Mouse (Mus musculus): ENCODE data around the gene Nsd2.
A peak's percentile ranks its signal among the peaks of the same experiment; 100 is the strongest.
"Not testable (repeated sequence)": the region's sequence is repeated elsewhere in the genome, so short reads cannot be mapped to it uniquely, and the experiment has no call there.

The Nsd2 gene

GRCm38 (mm10) chr5:33851466-33851865 lies 30.9 kb downstream of the Nsd2 start:
- no peak for DNase-seq (ENCODE audit: low read depth, low spot score)

GRCm38 (mm10) chr5:33853086-33853485 lies 32.6 kb downstream of the Nsd2 start:
- DNase-seq (ENCODE audit: low read depth, low spot score): no peak

DNA sequence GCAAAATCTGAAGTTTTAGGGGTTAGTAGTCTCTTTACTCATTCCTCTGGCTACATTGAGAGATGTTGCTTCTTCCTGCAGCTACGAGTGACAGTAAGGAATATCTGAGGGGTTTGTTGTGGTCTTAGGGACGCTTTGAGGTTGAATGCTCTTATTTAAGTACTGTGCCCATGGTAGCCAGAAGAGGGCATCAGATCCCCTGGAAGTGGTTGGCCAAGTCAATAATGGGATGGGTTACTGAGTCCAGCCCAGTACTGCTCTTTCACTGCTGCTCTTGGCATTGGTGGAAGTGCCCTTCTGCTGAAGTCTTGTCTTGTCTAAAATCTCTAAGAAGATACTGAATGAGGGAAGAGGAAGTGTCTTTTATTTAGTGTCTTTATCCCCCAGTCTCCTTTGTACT lies 33.5 kb downstream of the Nsd2 start:
- DNase-seq (ENCODE audit: low read depth, low spot score): peak; percentile 17

DNA sequence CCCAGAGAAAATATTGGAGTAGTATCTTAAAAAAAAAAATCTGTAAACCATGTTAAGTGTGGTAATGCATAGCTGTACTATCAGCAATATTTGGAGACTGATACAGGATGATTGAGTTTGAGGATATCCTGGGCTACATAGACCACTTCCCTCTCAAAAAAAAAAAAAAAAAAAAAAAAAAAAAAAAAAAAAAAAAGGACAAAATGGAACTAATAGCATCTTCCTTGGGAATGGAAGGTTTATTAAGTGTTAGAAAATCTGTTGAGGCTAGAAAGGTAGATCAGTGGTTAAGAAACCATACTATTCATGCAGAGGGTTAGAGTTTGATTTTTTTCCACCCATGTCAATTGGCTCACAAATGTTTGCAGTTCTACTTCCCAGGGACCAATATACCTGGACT lies 37.2 kb downstream of the Nsd2 start:
- no peak for DNase-seq (ENCODE audit: low read depth, low spot score)

DNA sequence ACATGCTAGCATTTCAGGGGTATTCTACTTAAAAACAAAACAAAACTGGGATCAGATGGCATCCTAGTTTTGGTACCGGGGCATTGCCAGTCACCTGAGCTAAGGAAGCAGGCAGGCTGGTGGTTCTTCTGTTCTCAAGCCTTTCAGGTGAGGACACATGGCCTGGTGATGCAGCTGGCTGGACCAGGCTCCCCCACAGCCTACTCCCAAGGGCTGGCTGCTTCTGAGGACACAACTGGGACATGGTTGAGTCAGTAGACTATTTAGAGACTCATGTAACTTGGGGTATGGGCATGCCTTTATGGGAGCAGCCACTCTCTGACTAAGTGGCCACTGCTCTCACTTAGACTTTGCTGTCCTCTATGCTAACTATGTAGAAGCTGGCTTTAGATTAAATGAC lies 54.9 kb downstream of the Nsd2 start:
- no peak for DNase-seq (ENCODE audit: low read depth, low spot score)

GRCm38 (mm10) chr5:33881118-33881517 lies 60.6 kb downstream of the Nsd2 start:
- DNase-seq (ENCODE audit: low read depth, low spot score): no peak

GRCm38 (mm10) chr5:33893406-33893805 lies 72.9 kb downstream of the Nsd2 start:
- no peak for DNase-seq (ENCODE audit: low read depth, low spot score)

DNA sequence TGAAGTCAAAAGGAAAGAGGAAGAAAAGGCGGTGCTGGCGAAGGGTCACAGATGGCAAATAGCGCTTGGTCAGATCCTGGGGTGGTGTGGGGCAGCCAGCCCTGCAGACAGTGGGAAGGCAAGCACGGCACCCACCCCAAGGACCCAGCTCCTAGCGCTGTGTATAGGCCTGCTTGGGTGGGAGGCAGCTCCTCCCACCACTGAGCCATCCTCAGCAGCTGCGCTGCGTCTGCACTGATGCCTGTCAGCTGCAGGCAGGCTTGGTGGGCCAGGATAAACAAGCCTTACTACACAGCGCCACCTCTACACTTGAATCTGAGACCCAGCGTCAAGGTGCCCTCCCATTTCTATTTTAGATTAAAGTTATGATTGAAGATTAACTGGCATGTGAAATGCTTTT lies 74.6 kb downstream of the Nsd2 start:
- DNase-seq (ENCODE audit: low read depth, low spot score): no peak

DNA sequence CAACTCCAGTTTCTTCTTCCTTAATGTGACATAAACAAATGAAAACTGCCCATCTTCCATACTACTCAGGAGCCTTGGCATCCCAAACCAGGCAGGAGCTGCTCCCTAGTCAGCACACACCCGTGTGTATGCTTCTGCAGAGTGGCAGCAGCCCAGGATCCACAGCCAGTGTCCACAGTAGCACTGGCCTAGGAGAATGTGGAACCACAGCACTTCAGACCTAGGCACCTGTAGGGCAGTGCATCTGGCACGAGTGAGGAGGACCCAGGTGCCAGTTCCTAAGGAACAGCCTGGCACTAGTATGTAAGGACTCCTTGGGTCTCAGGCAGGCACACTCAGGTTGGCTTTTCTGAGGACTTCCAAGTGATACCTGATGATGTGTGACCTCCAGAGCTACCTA lies 76.6 kb downstream of the Nsd2 start:
- DNase-seq (ENCODE audit: low read depth, low spot score): no peak

- DNase-seq (ENCODE audit: low read depth, low spot score): no peak
Observed at GRCm38 (mm10) chr5:33898671-33899070, 78.1 kb downstream of the Nsd2 start.

GRCm38 (mm10) chr5:33899245-33899644 lies 78.7 kb downstream of the Nsd2 start:
- DNase-seq (ENCODE audit: low read depth, low spot score): no peak

DNA sequence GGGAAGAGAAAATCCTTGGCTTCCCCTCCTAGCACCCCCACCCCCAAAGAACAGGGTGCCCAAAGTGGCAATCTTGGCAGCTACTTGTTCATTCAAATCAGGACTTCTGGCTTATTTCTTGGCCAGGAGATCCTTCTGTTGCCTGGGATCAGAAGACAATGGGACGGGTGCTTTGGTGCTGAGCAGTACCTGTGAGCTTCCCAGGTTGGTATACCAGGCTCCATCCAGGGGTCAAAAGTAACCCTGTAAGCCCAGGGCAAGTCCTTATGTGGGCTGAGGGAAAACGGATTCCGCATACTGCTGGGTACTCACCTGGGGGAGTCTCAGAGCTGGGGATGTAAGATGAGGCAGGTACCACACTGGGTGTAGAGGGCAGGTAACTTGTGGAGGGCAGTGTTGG lies 79.6 kb downstream of the Nsd2 start:
- no peak for DNase-seq (ENCODE audit: low read depth, low spot score)

- no peak for DNase-seq (ENCODE audit: low read depth, low spot score)
Observed at GRCm38 (mm10) chr5:33900701-33901263, 80.3 kb downstream of the Nsd2 start.

GRCm38 (mm10) chr5:33901278-33901677 lies 80.8 kb downstream of the Nsd2 start:
- no peak for DNase-seq (ENCODE audit: low read depth, low spot score)

DNA sequence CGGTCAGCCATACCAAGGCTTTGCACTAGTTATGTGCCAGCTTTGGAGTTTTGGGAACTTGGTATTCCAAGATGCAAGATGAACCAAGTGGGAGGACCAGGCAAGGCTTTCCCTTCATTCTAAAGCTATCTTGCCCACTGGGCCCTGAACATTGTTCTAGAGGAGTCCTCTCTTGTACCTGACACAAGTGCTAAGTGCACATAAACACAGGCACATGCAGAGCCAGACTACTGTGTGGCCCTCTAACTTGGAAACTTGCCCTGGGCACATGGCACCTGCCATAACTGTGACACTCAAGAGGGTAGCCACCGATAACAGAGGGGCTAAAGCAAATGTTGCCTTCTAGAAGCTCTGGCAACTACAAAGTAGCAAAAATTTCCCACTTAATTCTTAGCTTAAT lies 82.2 kb downstream of the Nsd2 start:
- no peak for DNase-seq (ENCODE audit: low read depth, low spot score)

DNA sequence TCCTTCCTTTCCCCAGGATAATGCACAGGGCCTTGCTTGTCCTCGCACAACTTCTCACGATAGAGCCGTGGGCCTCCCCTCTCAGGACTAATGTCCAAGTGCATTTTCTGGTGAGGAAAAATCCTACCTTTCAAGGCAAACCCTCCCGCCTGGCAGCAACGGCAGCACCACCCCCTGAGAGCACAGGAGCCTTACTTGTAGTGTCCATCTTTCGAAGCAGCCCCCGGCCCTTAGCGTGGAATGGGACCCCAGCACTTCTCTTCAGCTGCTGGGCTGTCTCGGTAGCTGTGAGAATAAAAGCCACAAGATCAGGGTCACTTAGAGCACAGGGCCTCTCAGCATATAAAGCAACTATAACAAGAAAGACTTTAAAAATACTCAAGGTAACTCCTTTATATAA lies 82.7 kb downstream of the Nsd2 start:
- no peak for DNase-seq (ENCODE audit: low read depth, low spot score)

- DNase-seq (ENCODE audit: low read depth, low spot score): not testable (repeated sequence)
Observed at GRCm38 (mm10) chr5:33915031-33915430, 94.5 kb downstream of the Nsd2 start.

- DNase-seq (ENCODE audit: low read depth, low spot score): not testable (repeated sequence)
Observed at GRCm38 (mm10) chr5:33916616-33917015, 96.1 kb downstream of the Nsd2 start.

- no peak for DNase-seq (ENCODE audit: low read depth, low spot score)
Observed at GRCm38 (mm10) chr5:33919466-33919865, 98.9 kb downstream of the Nsd2 start.

DNA sequence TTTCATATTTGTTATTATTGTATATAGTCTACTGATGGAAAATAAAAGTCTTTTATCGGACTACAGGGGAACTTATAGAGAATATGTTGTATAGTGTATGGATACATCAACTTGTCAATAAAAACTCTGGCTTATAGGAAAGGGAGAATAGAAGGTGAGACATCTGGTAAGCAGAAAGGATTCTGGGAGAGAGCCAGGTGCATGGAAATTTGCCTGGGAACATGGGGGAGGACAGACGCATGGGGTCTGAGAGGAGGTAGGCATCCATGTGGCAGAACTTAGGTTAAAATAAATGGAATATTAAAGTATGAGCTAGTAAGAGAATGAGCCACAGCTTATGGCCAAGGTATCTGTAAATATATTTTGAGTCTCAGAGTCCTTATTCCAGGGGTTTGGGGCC lies 99.5 kb downstream of the Nsd2 start:
- DNase-seq (ENCODE audit: low read depth, low spot score): no peak

DNA sequence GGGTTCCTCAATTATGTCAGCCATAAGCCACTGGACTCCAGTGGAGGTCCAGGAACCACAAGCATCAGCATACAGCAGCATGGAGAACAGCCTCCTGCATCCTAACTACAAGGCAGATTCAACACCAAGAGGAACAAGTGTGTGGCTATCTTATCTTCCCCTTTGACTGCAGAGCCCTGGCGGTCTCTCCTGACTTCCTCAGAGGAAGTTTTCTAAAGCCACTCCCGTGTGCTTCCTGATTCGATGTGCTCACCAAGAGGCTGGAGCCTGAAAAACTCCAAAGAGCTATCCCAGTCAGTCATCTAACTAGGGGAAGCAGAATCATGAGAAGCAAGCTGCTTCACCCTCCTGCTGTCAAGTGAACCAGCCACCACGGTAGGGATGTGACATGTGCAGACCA lies 100.4 kb downstream of the Nsd2 start:
- no peak for DNase-seq (ENCODE audit: low read depth, low spot score)

DNA sequence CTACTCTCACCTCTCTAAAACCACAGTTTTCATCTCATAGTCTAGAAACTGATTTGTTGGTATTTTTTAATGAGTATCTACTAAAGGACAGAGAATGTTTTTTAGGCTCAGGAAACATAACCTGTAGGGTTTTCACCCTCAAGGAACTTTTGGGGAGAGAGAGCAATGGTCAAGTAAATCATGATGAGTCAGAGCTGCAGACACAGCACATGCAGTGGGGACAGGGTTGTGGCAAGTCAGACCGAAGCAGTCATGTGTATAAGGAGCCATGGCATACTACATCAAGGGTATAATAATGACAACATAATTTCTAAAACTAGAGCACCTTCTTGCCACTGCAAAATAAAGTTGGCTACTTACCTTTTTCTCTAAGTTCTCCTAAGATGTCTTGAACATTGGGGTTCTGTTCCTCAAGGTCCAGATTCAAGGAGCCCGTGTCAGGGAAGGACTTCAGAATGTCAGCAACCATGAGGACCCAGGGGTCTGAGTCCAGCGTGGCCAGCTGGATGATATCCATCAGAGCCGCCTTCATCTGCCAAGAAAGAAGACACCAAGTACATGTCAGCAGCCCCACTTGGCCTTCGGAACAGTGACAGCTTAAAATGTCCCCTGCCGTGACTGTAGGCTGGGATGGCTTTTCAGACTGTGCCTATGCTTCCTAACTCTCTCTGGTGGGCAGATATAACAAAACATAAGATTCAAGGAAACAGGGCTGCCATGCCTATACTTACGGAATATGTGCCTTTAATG lies 101.1 kb downstream of the Nsd2 start:
- DNase-seq (ENCODE audit: low read depth, low spot score): no peak

GRCm38 (mm10) chr5:33922566-33922965 lies 102.0 kb downstream of the Nsd2 start:
- DNase-seq (ENCODE audit: low read depth, low spot score): no peak

GRCm38 (mm10) chr5:33926170-33926569 lies 105.6 kb downstream of the Nsd2 start:
- DNase-seq (ENCODE audit: low read depth, low spot score): no peak

All from CD4-positive helper T cell, adult 2 months (primary cell).